Mouse (Mus musculus) stomach, postnatal 0 days (tissue): ENCODE measurements around the gene Klhdc8a. TPM values are rescaled to one million over a fixed set of nuclear protein-coding genes. Genes with fewer than 3 reads are reported as not detected.
A peak's percentile ranks its signal among the peaks of the same experiment; 100 is the strongest.

Experiments
- ATAC-seq: fragments of 200-750 bp; cut with Nextera tagmentation; 2 replicates; pipeline ENCODE4 v1.8.0; 2017; ENCODE audit not compliant: low FRiP score, low TSS enrichment
- DNase-seq: peaks from one replicate; pipeline ENCODE4 v3.0.0-alpha.2; 2016; ENCODE audit warnings: low spot score
- H3K27ac ChIP-seq: fragments of 300-500 bp; sonication (generic); replicated peaks from 2 replicates; pipeline ENCODE4 v1.5.1; 2014; ENCODE audit warnings: mild to moderate bottlenecking, control low read depth
- H3K27me3 ChIP-seq: fragments of 300-500 bp; sonication (generic); 2 replicates; pipeline ENCODE4 v1.6.1; 2014; ENCODE audit warnings: low read length; ENCODE audit not compliant: control insufficient read depth, insufficient read depth
- H3K36me3 ChIP-seq: fragments of 300-500 bp; sonication (generic); 2 replicates; pipeline ENCODE4 v1.6.1; 2014; ENCODE audit warnings: low read length, mixed read lengths; ENCODE audit not compliant: control insufficient read depth, insufficient read depth
- H3K4me1 ChIP-seq: fragments of 300-500 bp; sonication (generic); replicated peaks from 2 replicates; pipeline ENCODE4 v1.6.1; 2014; ENCODE audit warnings: antibody characterized with exemption; ENCODE audit not compliant: control insufficient read depth, insufficient read depth
- H3K4me2 ChIP-seq: fragments of 300-500 bp; sonication (generic); replicated peaks from 2 replicates; pipeline ENCODE4 v1.6.1; 2014; ENCODE audit warnings: low read depth, mild to moderate bottlenecking, control low read depth, moderate library complexity
- H3K4me3 ChIP-seq: fragments of 300-500 bp; sonication (generic); 2 replicates; pipeline ENCODE4 v1.5.1; 2014; ENCODE audit warnings: low read depth, low read length, control low read depth
- H3K9ac ChIP-seq: fragments of 300-500 bp; sonication (generic); 2 replicates; pipeline ENCODE4 v1.6.1; 2014; ENCODE audit warnings: mild to moderate bottlenecking, low read length, control low read depth, mixed read lengths
- H3K9me3 ChIP-seq: fragments of 300-500 bp; sonication (generic); 2 replicates; pipeline ENCODE4 v1.6.1; 2016; ENCODE audit warnings: low read length; ENCODE audit not compliant: control insufficient read depth
- CTCF ChIP-seq: IDR thresholded peaks from 2 replicates; pipeline ENCODE4 v1.5.1; 2016; ENCODE audit warnings: antibody characterized with exemption, low read depth, mild to moderate bottlenecking, moderate library complexity
- EP300 ChIP-seq: optimal IDR thresholded peaks from 2 replicates; pipeline ENCODE3; 2016; ENCODE audit warnings: antibody characterized with exemption
- WGBS: fragments of 180-500 bp; shearing (Covaris S2); extraction: QIAGEN DNeasy Blood & Tissue Kit; methylation state at CpG from one replicate; pipeline ENCODE4 v1.1.7; 2014; 5-methylcytosine and 5-hydroxymethylcytosine counted together
- polyA plus RNA-seq: library from polyadenylated mRNA; unstranded; fragments of >200 nt; fragmentation: Nextera tagmentation; extraction: Ambion mirVana; gene quantifications from 2 replicates; pipeline ENCODE4 v1.2.1, GENCODE M21; 2015

Klhdc8a gene
- polyA plus RNA-seq, 1 experiment from 2014 or later, result 0.34 TPM

GRCm38 (mm10) chr1:132322711-132323542, 24.5 kb downstream of the Klhdc8a start:
- Histone ChIP-seq H3K4me3 (no peak overlapping the region), H3K36me3 (no peaks in the 10 kb centered on the region), H3K4me2 (no peak overlapping the region), H3K9ac (no peak overlapping the region), H3K9me3 (no peaks in the 10 kb centered on the region), H3K4me1 (0 out of 2 replicates have a peak, but pooled peaks cover 2% of the 10 kb centered on the region), H3K27me3 (no peaks in the 10 kb centered on the region), H3K27ac (0 out of 2 replicates have a peak overlapping the region, but pooled peaks have one; percentile 13)
- no peak for TF ChIP-seq CTCF
- TF ChIP-seq EP300, result no peak
- DNase-seq (no peak), ATAC-seq (no peak)
- WGBS, result 35% methylated on average over 13 of the region's 13 CpGs

- H3K4me3 ChIP-seq, result no peak overlapping the region
- no peaks in the 10 kb centered on the region for H3K27me3 ChIP-seq
- TF ChIP-seq EP300 (no peak), CTCF (no peak)
- no peaks in the 10 kb centered on the region for H3K4me1 ChIP-seq
- no peaks in the 10 kb centered on the region for H3K36me3 ChIP-seq
- H3K4me2 ChIP-seq, result no peak overlapping the region
- H3K27ac ChIP-seq, result no peak overlapping the region
- DNase-seq (peak; percentile 27), ATAC-seq (no peak)
- H3K9ac ChIP-seq, result no peak overlapping the region
- no peaks in the 10 kb centered on the region for H3K9me3 ChIP-seq
- WGBS, result 51% methylated on average over 9 of the region's 9 CpGs
These were observed 28.4 kb downstream of the Klhdc8a start for GRCm38 (mm10) chr1:132326777-132327176.

GRCm38 (mm10) chr1:132327477-132327876, 29.1 kb downstream of the Klhdc8a start:
- DNase-seq (no peak), ATAC-seq (no peak)
- Histone ChIP-seq H3K36me3 (no peaks in the 10 kb centered on the region; the same call in 1 of the 2 replicates), H3K4me3 (no peak overlapping the region), H3K4me2 (no peak overlapping the region), H3K4me1 (no peaks in the 10 kb centered on the region), H3K9me3 (no peaks in the 10 kb centered on the region), H3K27me3 (no peaks in the 10 kb centered on the region), H3K27ac (no peak overlapping the region), H3K9ac (no peak overlapping the region)
- TF ChIP-seq EP300, result no peak
- no peak for TF ChIP-seq CTCF
- WGBS, result 81% methylated on average over 17 of the region's 17 CpGs

- Histone ChIP-seq H3K36me3 (no peaks in the 10 kb centered on the region; the same call in 1 of the 2 replicates), H3K4me2 (no peak overlapping the region)
- DNase-seq, result no peak
These were observed 30.1 kb downstream of the Klhdc8a start for GRCm38 (mm10) chr1:132328565-132328964.

GRCm38 (mm10) chr1:132329656-132330055, 31.2 kb downstream of the Klhdc8a start:
- no peaks in the 10 kb centered on the region for H3K27me3 ChIP-seq
- 84% methylated on average over 7 of the region's 7 CpGs for WGBS
- H3K36me3 ChIP-seq, result no peaks in the 10 kb centered on the region; the same call in 1 of the 2 replicates
- peaks cover 4% of the 10 kb centered on the region; the same call in 1 of the 2 replicates for H3K4me1 ChIP-seq
- no peak overlapping the region for H3K27ac ChIP-seq
- no peak overlapping the region for H3K4me3 ChIP-seq
- no peak overlapping the region for H3K9ac ChIP-seq
- DNase-seq (no peak), ATAC-seq (no peak)
- no peak overlapping the region for H3K4me2 ChIP-seq
- TF ChIP-seq EP300, result no peak
- TF ChIP-seq CTCF, result no peak
- H3K9me3 ChIP-seq, result no peaks in the 10 kb centered on the region

More at GRCm38 (mm10) chr1:132328565-132328964, 30.1 kb downstream of the Klhdc8a start:
- H3K27ac ChIP-seq, result no peak overlapping the region
- H3K9me3 ChIP-seq, result no peaks in the 10 kb centered on the region
- H3K9ac ChIP-seq, result no peak overlapping the region
- H3K4me3 ChIP-seq, result no peak overlapping the region
- TF ChIP-seq CTCF, result no peak
- no peak for TF ChIP-seq EP300
- 72% methylated on average over 3 of the region's 3 CpGs for WGBS
- no peak for ATAC-seq
- H3K4me1 ChIP-seq, result peaks cover 4% of the 10 kb centered on the region; the same call in 1 of the 2 replicates
- H3K27me3 ChIP-seq, result no peaks in the 10 kb centered on the region

GRCm38 (mm10) chr1:132330397-132330796, 32.0 kb downstream of the Klhdc8a start:
- no peak overlapping the region for H3K27ac ChIP-seq
- H3K27me3 ChIP-seq, result no peaks in the 10 kb centered on the region
- TF ChIP-seq CTCF, result no peak
- no peak for TF ChIP-seq EP300
- ATAC-seq, result no peak
- H3K9me3 ChIP-seq, result no peaks in the 10 kb centered on the region
- no peak overlapping the region for H3K4me2 ChIP-seq
- peaks cover 4% of the 10 kb centered on the region; the same call in 1 of the 2 replicates for H3K4me1 ChIP-seq
- DNase-seq, result no peak
- no peak overlapping the region for H3K9ac ChIP-seq
- no peaks in the 10 kb centered on the region; the same call in 1 of the 2 replicates for H3K36me3 ChIP-seq
- no peak overlapping the region for H3K4me3 ChIP-seq
- WGBS, result 92% methylated on average over 15 of the region's 15 CpGs
